Mouse (Mus musculus) stomach, postnatal 0 days (tissue): ENCODE data around the gene Parva.
A peak's percentile ranks its signal among the peaks of the same experiment; 100 is the strongest.

Experiments
- CTCF ChIP-seq: IDR thresholded peaks from 2 replicates; pipeline ENCODE4 v1.5.1; 2016; ENCODE audit warnings: antibody characterized with exemption, low read depth, mild to moderate bottlenecking, moderate library complexity
- EP300 ChIP-seq: optimal IDR thresholded peaks from 2 replicates; pipeline ENCODE3; 2016; ENCODE audit warnings: antibody characterized with exemption

DNA sequence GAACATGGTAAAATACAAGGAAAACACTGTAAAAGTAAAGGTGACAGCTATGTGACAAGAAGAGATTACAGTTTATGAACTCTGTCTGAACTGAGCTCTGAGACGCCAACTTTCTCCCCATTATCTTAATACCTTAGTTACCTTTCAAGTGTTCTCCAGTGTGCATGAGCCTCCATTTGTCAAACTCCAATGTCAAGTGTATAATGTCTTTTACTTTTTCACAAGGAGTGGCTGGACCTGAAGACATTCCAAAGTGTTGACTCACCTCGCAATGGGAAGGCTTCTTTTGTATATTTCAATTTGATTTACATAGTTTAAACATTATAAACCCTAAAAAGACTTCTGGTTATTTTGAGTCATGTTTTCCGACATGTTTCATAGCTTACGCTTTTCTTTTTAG is 3.9 kb upstream of the Parva start:
- TF ChIP-seq CTCF (no peak), EP300 (peak; percentile 76)
